Mouse (Mus musculus) cerebellum, adult 2 months (tissue): ENCODE data around the gene Atl3.

Experiments
- CTCF ChIP-seq: fragments of 200-500 bp; IDR thresholded peaks from 2 replicates; pipeline ENCODE4 v1.5.1; 2011; ENCODE audit warnings: low read depth, mild to moderate bottlenecking, control low read depth, low read length, moderate library complexity, borderline replicate concordance; ENCODE audit not compliant: insufficient read depth
- POLR2A ChIP-seq: fragments of 200-500 bp; IDR thresholded peaks from 2 replicates; pipeline ENCODE4 v1.6.1; 2011; ENCODE audit warnings: low read length, control low read depth, borderline replicate concordance; ENCODE audit not compliant: insufficient read depth

GRCm38 (mm10) chr19:7556641-7557040 is 62.8 kb downstream of the Atl3 start:
- TF ChIP-seq CTCF (no peak), POLR2A (no peak)
